Mouse (Mus musculus): ENCODE measurements around the gene Gpr162.

GRCm38 (mm10) chr6:124911533-124912218 is 47.9 kb upstream of the Gpr162 start, which contains the start of gene Lag3:
- TF ChIP-seq CTCF (conservative IDR thresholded peaks at IDR 0.05; ENCODE audit: low read length), result no peak
- no peak for TF ChIP-seq POU5F1 (IDR thresholded peaks at IDR 0.05; ENCODE audit: borderline replicate concordance, low read length)

Measured in E14TG2a.4 (cell line).